Mouse (Mus musculus) limb, embryonic 14.5 days (tissue): Measurements from ENCODE around the gene Themis2. TPM values are rescaled to one million over a fixed set of nuclear protein-coding genes. Genes with fewer than 3 reads are reported as not detected.
"Not testable (repeated sequence)": the region's sequence is repeated elsewhere in the genome, so short reads cannot be mapped to it uniquely, and the experiment has no call there.

ENCODE experiments used
- ATAC-seq: fragments of 200-750 bp; cut with Nextera tagmentation; 2 replicates; pipeline ENCODE4 v1.8.0; 2017; ENCODE audit warnings: low read depth, moderate number of reproducible peaks, moderate TSS enrichment; ENCODE audit not compliant: low FRiP score
- DNase-seq: peaks from one replicate; pipeline ENCODE4 v3.0.0-alpha.2; 2015; ENCODE audit warnings: low spot score
- H3K27ac ChIP-seq: fragments of 300-500 bp; sonication (generic); replicated peaks from 2 replicates; pipeline ENCODE4 v1.5.1; 2014; ENCODE audit warnings: low read depth, mild to moderate bottlenecking, low read length, moderate library complexity, mixed read lengths
- H3K27me3 ChIP-seq: fragments of 300-500 bp; sonication (generic); 2 replicates; pipeline ENCODE4 v1.6.1; 2014; ENCODE audit warnings: low read length, mixed read lengths; ENCODE audit not compliant: control insufficient read depth, insufficient read depth
- H3K36me3 ChIP-seq: fragments of 300-500 bp; sonication (generic); 2 replicates; pipeline ENCODE4 v1.6.1; 2014; ENCODE audit warnings: mild to moderate bottlenecking, low read length, moderate library complexity, mixed read lengths; ENCODE audit not compliant: control insufficient read depth, insufficient read depth
- H3K4me1 ChIP-seq: fragments of 300-500 bp; sonication (generic); 2 replicates; pipeline ENCODE4 v1.6.1; 2014; ENCODE audit warnings: antibody characterized with exemption, low read length, mixed read lengths; ENCODE audit not compliant: control insufficient read depth, insufficient read depth
- H3K4me2 ChIP-seq: fragments of 300-500 bp; sonication (generic); replicated peaks from 2 replicates; pipeline ENCODE4 v1.6.1; 2014; ENCODE audit warnings: low read depth, mild to moderate bottlenecking, low read length, moderate library complexity; ENCODE audit not compliant: severe bottlenecking
- H3K4me3 ChIP-seq: fragments of 300-500 bp; sonication (generic); replicated peaks from 2 replicates; pipeline ENCODE4 v1.5.1; 2014; ENCODE audit warnings: low read length
- H3K9ac ChIP-seq: fragments of 300-500 bp; sonication (generic); 2 replicates; pipeline ENCODE4 v1.6.1; 2014; ENCODE audit warnings: mild to moderate bottlenecking, low read depth, low read length, moderate library complexity; ENCODE audit not compliant: severe bottlenecking
- H3K9me3 ChIP-seq: fragments of 300-500 bp; sonication (generic); 2 replicates; pipeline ENCODE4 v1.6.1; 2016; ENCODE audit warnings: low read length; ENCODE audit not compliant: control insufficient read depth
- POLR2A ChIP-seq: fragments of 200-500 bp; IDR thresholded peaks from 2 replicates; pipeline ENCODE4 v1.8.0; 2012; ENCODE audit warnings: inconsistent platforms, mild to moderate bottlenecking, moderate library complexity, borderline replicate concordance; ENCODE audit not compliant: insufficient read depth, insufficient read length; ENCODE audit errors: extremely low read depth
- WGBS: fragments of 180-500 bp; shearing (Covaris S2); extraction: QIAGEN DNeasy Blood & Tissue Kit; methylation state at CpG from one replicate; pipeline ENCODE4 v1.1.7; 2014; 5-methylcytosine and 5-hydroxymethylcytosine counted together
- polyA plus RNA-seq, 2 experiments: library from polyadenylated mRNA; depleted of rRNA in 1 of 2; stranded (reverse) in 1 of 2; unstranded in 1 of 2; fragments of >200 nt; fragmentation: Nextera tagmentation in 1 of 2; extraction: Ambion mirVana in 1 of 2; gene quantifications; 2 replicates each; pipeline versions ENCODE4 v1.2.1 to v1.2.3; 2012 to 2014

Gene Themis2
- polyA plus RNA-seq, 2 experiments: 1.9 to 2.1 TPM

DNA sequence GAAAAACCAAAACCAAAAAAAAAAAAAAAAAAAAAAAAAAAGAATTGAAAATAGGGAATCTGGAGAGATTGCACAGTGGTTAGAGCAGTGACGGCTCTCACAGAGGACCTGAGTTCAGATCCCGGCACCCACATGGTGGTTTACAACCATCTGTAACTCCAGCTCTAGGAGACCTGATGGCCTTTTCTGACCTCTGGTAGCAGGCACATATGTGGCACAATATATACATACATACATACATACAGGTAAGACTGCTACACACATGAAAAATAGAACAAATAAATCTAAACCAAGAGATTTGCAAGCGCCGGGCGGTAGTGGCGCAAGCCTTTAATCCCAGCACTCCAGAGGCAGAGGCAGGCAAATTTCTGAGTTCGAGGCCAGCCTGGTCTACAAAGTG is 7.7 kb upstream of the Themis2 start:
- no peak overlapping the region for H3K4me2 ChIP-seq
- 95% methylated on average over 7 of the region's 7 CpGs for WGBS
- TF ChIP-seq POLR2A: no peak
- H3K36me3 ChIP-seq: no peaks in the 10 kb centered on the region
- no peak overlapping the region for H3K4me3 ChIP-seq
- no peaks in the 10 kb centered on the region for H3K9me3 ChIP-seq
- ATAC-seq (no peak), DNase-seq (no peak)
- H3K27me3 ChIP-seq: no peaks in the 10 kb centered on the region
- no peak overlapping the region for H3K9ac ChIP-seq
- H3K27ac ChIP-seq: no peak overlapping the region
- H3K4me1 ChIP-seq: no peaks in the 10 kb centered on the region

DNA sequence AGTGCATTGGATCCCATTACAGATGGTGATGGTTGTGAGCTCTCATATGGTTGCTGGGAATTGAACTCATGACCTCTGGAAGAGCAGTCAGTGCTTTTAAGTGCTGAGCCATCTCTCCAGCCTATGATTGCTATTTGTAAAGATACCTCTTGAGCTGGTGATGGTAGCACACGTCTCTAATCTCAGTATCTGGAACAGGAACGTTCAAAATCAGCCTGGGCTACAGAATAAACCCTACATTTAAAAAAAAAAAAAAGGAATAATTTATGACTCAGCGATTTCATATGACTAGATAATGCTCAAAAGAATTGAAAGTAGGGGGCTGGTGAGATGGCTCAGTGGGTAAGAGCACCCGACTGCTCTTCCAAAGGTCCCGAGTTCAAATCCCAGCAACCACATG is 7.0 kb upstream of the Themis2 start:
- no peak for TF ChIP-seq POLR2A
- Histone ChIP-seq H3K4me3 (no peak overlapping the region), H3K27me3 (no peaks in the 10 kb centered on the region), H3K9ac (no peak overlapping the region), H3K36me3 (no peaks in the 10 kb centered on the region), H3K4me2 (no peak overlapping the region), H3K27ac (no peak overlapping the region), H3K9me3 (no peaks in the 10 kb centered on the region), H3K4me1 (no peaks in the 10 kb centered on the region)
- 88% methylated on average over 5 of the region's 5 CpGs for WGBS
- DNase-seq (no peak), ATAC-seq (no peak)

DNA sequence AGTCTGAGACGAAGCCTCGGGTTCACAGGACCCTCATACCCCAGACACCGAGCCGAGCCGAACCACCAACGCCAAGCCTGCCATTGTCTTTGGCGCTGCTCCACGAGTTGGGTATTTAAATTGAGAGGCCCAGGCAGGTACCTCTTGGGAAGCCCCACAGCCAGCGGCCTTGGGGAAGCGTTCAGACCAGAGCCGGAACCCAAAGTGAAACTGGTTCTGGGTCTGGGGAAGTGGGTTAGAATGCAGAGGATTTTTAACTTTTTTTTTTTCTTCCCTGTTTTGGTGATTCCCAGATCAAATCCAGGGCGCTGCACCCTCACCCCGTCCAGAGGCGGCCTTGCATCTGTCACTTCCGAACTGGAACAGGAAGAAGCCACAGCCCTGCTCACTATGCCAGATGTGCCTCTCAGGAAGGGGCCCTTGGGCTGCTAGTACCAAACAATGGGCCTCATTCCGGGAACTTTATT is 6.0 kb upstream of the Themis2 start:
- no peak for TF ChIP-seq POLR2A
- WGBS: 69% methylated on average over 15 of the region's 16 CpGs
- H3K27me3 ChIP-seq: no peaks in the 10 kb centered on the region
- no peak overlapping the region for H3K27ac ChIP-seq
- H3K36me3 ChIP-seq: no peaks in the 10 kb centered on the region
- no peak overlapping the region for H3K4me2 ChIP-seq
- DNase-seq (no peak), ATAC-seq (no peak)
- no peaks in the 10 kb centered on the region for H3K4me1 ChIP-seq
- no peaks in the 10 kb centered on the region for H3K9me3 ChIP-seq
- no peak overlapping the region for H3K4me3 ChIP-seq
- H3K9ac ChIP-seq: no peak overlapping the region

GRCm38 (mm10) chr4:132801176-132802077 is 5.2 kb upstream of the Themis2 start:
- Histone ChIP-seq H3K4me1 (no peaks in the 10 kb centered on the region), H3K27me3 (no peaks in the 10 kb centered on the region), H3K4me3 (no peak overlapping the region), H3K4me2 (no peak overlapping the region), H3K9ac (no peak overlapping the region), H3K27ac (no peak overlapping the region), H3K36me3 (no peaks in the 10 kb centered on the region), H3K9me3 (no peaks in the 10 kb centered on the region)
- WGBS: 88% methylated on average over 18 of the region's 18 CpGs
- DNase-seq (no peak), ATAC-seq (no peak)
- TF ChIP-seq POLR2A: no peak

- WGBS: 93% methylated on average over 4 of the region's 4 CpGs
- DNase-seq (no peak), ATAC-seq (no peak)
- Histone ChIP-seq H3K4me1 (no peaks in the 10 kb centered on the region), H3K36me3 (no peaks in the 10 kb centered on the region), H3K4me3 (no peak overlapping the region), H3K4me2 (no peak overlapping the region), H3K9ac (no peak overlapping the region), H3K27ac (no peak overlapping the region), H3K9me3 (no peaks in the 10 kb centered on the region), H3K27me3 (peaks cover 12% of the 10 kb centered on the region)
- no peak for TF ChIP-seq POLR2A
These were observed 3.7 kb upstream of the Themis2 start for GRCm38 (mm10) chr4:132799845-132800244.

DNA sequence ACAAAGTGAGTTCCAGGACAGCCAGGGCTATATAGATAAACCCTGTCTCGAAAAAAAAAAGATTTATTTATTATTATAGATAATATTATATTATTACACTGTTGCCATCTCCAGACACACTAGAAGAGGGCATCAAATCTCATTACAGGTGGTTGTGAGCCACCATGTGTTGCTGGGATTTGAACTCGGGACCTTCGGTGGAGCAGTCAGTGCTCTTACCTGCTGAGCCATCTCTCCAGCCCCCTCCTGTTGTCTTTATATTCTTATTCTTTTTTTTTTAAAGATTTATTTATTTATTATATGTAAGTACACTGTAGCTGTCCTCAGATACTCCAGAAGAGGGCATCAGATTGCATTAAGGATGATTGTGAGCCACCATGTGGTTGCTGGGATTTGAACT is 2.5 kb upstream of the Themis2 start:
- not testable (repeated sequence) for H3K4me3 ChIP-seq, H3K4me2 ChIP-seq, ATAC-seq, H3K36me3 ChIP-seq, H3K9ac ChIP-seq, H3K4me1 ChIP-seq, DNase-seq, H3K9me3 ChIP-seq, H3K27ac ChIP-seq
- 83% methylated on average over 3 of the region's 3 CpGs for WGBS
- peaks cover 12% of the 10 kb centered on the region for H3K27me3 ChIP-seq
